8 mouse cellular contexts compared by ENCODE assay signal in the genomic region with DNA sequence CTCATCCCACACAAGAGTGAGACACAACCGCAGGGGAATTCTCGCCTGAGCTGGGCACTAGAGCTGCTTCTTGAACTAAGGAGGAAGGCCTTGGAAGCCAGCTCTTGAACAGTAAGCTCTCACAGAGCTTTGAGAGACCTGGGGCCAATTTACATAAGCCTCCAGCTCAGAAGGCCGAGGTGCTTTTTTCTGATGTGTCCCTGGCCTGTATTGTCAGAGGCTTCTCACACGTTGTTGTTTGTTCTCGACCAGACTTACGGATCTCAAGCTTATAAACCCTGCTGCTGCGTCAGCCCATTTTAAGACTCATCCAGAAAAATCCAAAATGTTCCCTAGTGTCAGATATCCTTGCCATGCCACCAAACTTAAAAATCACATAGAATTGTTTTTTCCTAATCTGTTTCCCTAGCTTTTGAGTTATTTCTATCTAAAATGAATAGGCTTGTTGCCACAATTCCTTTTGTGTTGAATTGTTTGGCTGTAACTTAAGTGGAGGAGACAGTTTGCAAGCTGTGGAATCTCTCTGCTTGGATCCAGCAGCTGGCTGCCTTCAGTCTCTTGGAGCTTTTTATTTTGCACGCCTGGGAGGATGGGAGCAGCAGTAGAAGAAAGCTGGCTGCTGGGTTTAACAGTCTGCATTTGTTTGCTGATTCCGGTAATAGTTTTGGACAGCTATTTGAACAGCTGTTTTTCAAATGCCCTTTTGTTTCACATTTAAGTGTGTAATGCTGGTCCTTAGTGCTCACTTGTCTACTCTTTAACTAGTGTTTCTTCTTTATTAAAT.
DNase-seq lines count a peak whose midpoint lies in the region; ATAC-seq lines count a peak whose summit lies in the region.

No protein-coding gene starts in this region.

- no peaks in the 10 kb centered on the region for H3K27me3 ChIP-seq in forebrain, embryonic 16.5 days (replicated peaks; ENCODE audit: control insufficient read depth, insufficient read depth, low read length)
- H3K27me3 ChIP-seq in forebrain, embryonic 12.5 days = no peaks in the 10 kb centered on the region

- no peak overlapping the region for H3K4me2 ChIP-seq in forebrain, embryonic 16.5 days (ENCODE audit: low read length)
- no peak overlapping the region for H3K4me2 ChIP-seq in forebrain, embryonic 12.5 days

- 23% methylated on average over 9 of the region's 9 CpGs for WGBS in forebrain, embryonic 16.5 days
- WGBS in forebrain, embryonic 12.5 days = 17% methylated on average over 9 of the region's 9 CpGs

- no peaks in the 10 kb centered on the region for H3K36me3 ChIP-seq in forebrain, embryonic 16.5 days (ENCODE audit: control insufficient read depth, insufficient read depth)
- H3K36me3 ChIP-seq in forebrain, embryonic 12.5 days (replicated peaks) = peaks cover 9% of the 10 kb centered on the region; the same call in 1 of the 2 replicates

- H3K4me1 ChIP-seq in forebrain, embryonic 16.5 days (replicated peaks; ENCODE audit: control insufficient read depth, insufficient read depth, low read length) = peaks cover 5% of the 10 kb centered on the region; the same call in 1 of the 2 replicates
- peaks cover 9% of the 10 kb centered on the region for H3K4me1 ChIP-seq in forebrain, embryonic 12.5 days

- DNase-seq in brain, embryonic 18.5 days (ENCODE audit: low read depth, low spot score) = peak; percentile 4
- DNase-seq in heart, postnatal 25 days (ENCODE audit: low spot score) = peak; percentile 47
- peak; percentile 27 to 49 for DNase-seq in layer of hippocampus, postnatal 36 days
- DNase-seq in retina, embryonic 14.5 days (ENCODE audit: low spot score) = peak; percentile 73
- no peak for DNase-seq in spleen, postnatal 14 days (ENCODE audit: low spot score in 2 of 2)

- H3K27ac ChIP-seq in forebrain, embryonic 16.5 days (ENCODE audit: low read length) = peak overlapping the region; percentile 19
- H3K27ac ChIP-seq in forebrain, embryonic 12.5 days = no peak overlapping the region

- 0 out of 2 replicates have a peak, but pooled peaks have one; percentile 52 for ATAC-seq in forebrain, embryonic 16.5 days
- ATAC-seq in forebrain, embryonic 12.5 days (ENCODE audit: low FRiP score) = no peak
- ATAC-seq in cerebellum, adult (ENCODE audit: insufficient number of reproducible peaks, low FRiP score, low TSS enrichment) = no peak

- no peak overlapping the region for H3K4me3 ChIP-seq in forebrain, embryonic 16.5 days (replicated peaks; ENCODE audit: low read length)
- H3K4me3 ChIP-seq in forebrain, embryonic 12.5 days (replicated peaks) = no peak overlapping the region

- no peak overlapping the region for H3K9ac ChIP-seq in forebrain, embryonic 16.5 days (replicated peaks; ENCODE audit: low read depth, low read length)
- H3K9ac ChIP-seq in forebrain, embryonic 12.5 days = no peak overlapping the region

- intact Hi-C loops in heart, postnatal 25 days (cut with DNase I) = loop anchor here (5.0 kb wide), 1 partner anchor 45 kb away; no protein-coding TSS in a partner anchor

- H3K9me3 ChIP-seq in forebrain, embryonic 16.5 days (ENCODE audit: control insufficient read depth, low read length) = no peaks in the 10 kb centered on the region
- no peaks in the 10 kb centered on the region for H3K9me3 ChIP-seq in forebrain, embryonic 12.5 days

Comparison
In these comparisons a context has a peak if more than half of its experiments do, and no peak if none do; other contexts are left out.
1. DNase-seq: peak in brain, embryonic 18.5 days (single experiment), heart, postnatal 25 days (single experiment), layer of hippocampus, postnatal 36 days (2 of 2) and retina, embryonic 14.5 days (single experiment); none in spleen, postnatal 14 days (0 of 2).